ENCODE assay signal across 13 mouse cellular contexts in genomic region chr3:145334046-145334445, GRCm38 (mm10). TPM values are rescaled to one million over a fixed set of nuclear protein-coding genes. Genes with fewer than 3 reads are reported as not detected.
"Had no signal": no experiment of that assay in that cellular context is flagged by ENCODE, and none has a peak within 500 bp of the region (broad histone marks: within the 10 kb centered on the region; RNA-seq: fewer than 3 reads in every experiment).

No protein-coding gene starts in this region.

- H3K36me3 ChIP-seq: limb, embryonic 10.5 days; lung, embryonic 15.5 days; midbrain, embryonic 15.5 days had no signal

- H3K4me1 ChIP-seq: midbrain, embryonic 15.5 days had no signal

- ATAC-seq: midbrain, embryonic 15.5 days had no signal

- H3K27me3 ChIP-seq: lung, embryonic 15.5 days; midbrain, embryonic 15.5 days had no signal

- H3K27ac ChIP-seq: left cerebral cortex, adult 2 months; limb, embryonic 10.5 days; lung, embryonic 15.5 days; macrophage; midbrain, embryonic 15.5 days; stomach, postnatal 0 days had no signal

- H3K9me3 ChIP-seq: limb, embryonic 10.5 days; lung, embryonic 15.5 days; midbrain, embryonic 15.5 days had no signal

- H3K4me3 ChIP-seq: left cerebral cortex, adult 2 months; limb, embryonic 10.5 days; lung, embryonic 15.5 days; megakaryocyte, embryonic 14.5 days; midbrain, embryonic 15.5 days had no signal

- H3K4me2 ChIP-seq: liver, embryonic 11.5 days; lung, embryonic 15.5 days; midbrain, embryonic 11.5 days; midbrain, embryonic 15.5 days had no signal

- H3K9ac ChIP-seq: lung, embryonic 15.5 days; midbrain, embryonic 15.5 days had no signal

- DNase-seq: kidney, postnatal 10 days; lung, postnatal 14 days; right cerebral cortex, postnatal 14 days; thymus, postnatal 14 days had no signal

RNA-seq across cellular contexts. Expression of gene Col24a1, which starts 41.8 kb away (rescaled TPM):
- polyA plus RNA-seq: macrophage had no signal
